Mouse (Mus musculus) spleen, adult 2 months (tissue): ENCODE data around the gene Apob. TPM values are rescaled to one million over a fixed set of nuclear protein-coding genes. Genes with fewer than 3 reads are reported as not detected.
A peak's percentile ranks its signal among the peaks of the same experiment; 100 is the strongest.
"Not testable (repeated sequence)": the region's sequence is repeated elsewhere in the genome, so short reads cannot be mapped to it uniquely, and the experiment has no call there.

Source experiments
- DNase-seq, 2 experiments: peaks; one replicate each; pipeline versions ENCODE4 v3.0.0 to v3.0.0-alpha.2; 2012 to 2021; ENCODE audit warnings: low spot score in 2 of 2, low read depth in 1 of 2
- H3K27ac ChIP-seq: fragments of 200-500 bp; 2 replicates; pipeline ENCODE4 v1.5.1; 2012; ENCODE audit warnings: low read length, inconsistent platforms; ENCODE audit not compliant: insufficient read depth
- H3K27me3 ChIP-seq: fragments of 200-500 bp; 2 replicates; pipeline ENCODE4 v1.6.1; 2012; ENCODE audit warnings: mild to moderate bottlenecking, moderate library complexity, low read length, inconsistent platforms; ENCODE audit not compliant: control insufficient read depth, insufficient read depth
- H3K36me3 ChIP-seq: fragments of 200-500 bp; 2 replicates; pipeline ENCODE4 v1.6.1; 2012; ENCODE audit warnings: mild to moderate bottlenecking, low read length, inconsistent platforms; ENCODE audit not compliant: control insufficient read depth, insufficient read depth
- H3K4me1 ChIP-seq: fragments of 200-500 bp; 2 replicates; pipeline ENCODE4 v1.6.1; 2011; ENCODE audit warnings: inconsistent platforms; ENCODE audit not compliant: control insufficient read depth, insufficient read depth, insufficient read length
- H3K4me3 ChIP-seq: fragments of 200-500 bp; 2 replicates; pipeline ENCODE4 v1.5.1; 2011; ENCODE audit warnings: mild to moderate bottlenecking, inconsistent platforms; ENCODE audit not compliant: insufficient read depth, insufficient read length; ENCODE audit errors: extremely low read depth
- CTCF ChIP-seq: fragments of 200-500 bp; IDR thresholded peaks from 2 replicates; pipeline ENCODE4 v1.5.1; 2011; ENCODE audit warnings: mild to moderate bottlenecking, inconsistent platforms; ENCODE audit not compliant: insufficient read depth, insufficient read length, insufficient replicate concordance; ENCODE audit errors: extremely low read depth
- POLR2A ChIP-seq: fragments of 200-500 bp; IDR thresholded peaks from 2 replicates; pipeline ENCODE4 v1.6.1; 2011; ENCODE audit warnings: low read depth, low read length, inconsistent platforms
- WGBS: fragments of 180-500 bp; shearing (Covaris S2); methylation state at CpG from one replicate; pipeline ENCODE4 v1.1.7; 2018; 5-methylcytosine and 5-hydroxymethylcytosine counted together
- polyA plus RNA-seq: library from polyadenylated mRNA; depleted of rRNA; stranded (reverse); fragments of >200 nt; gene quantifications from 2 replicates; pipeline ENCODE4 v1.2.3, GENCODE M21; 2012

Gene Apob
- polyA plus RNA-seq, 1 experiment: 0.02 TPM

- DNase-seq: peak; percentile 4 to 11
- Histone ChIP-seq H3K27me3 (no peaks in the 10 kb centered on the region), H3K4me3 (no peak overlapping the region), H3K36me3 (no peaks in the 10 kb centered on the region), H3K4me1 (no peaks in the 10 kb centered on the region), H3K27ac (no peak overlapping the region)
- WGBS: 11% methylated on average over 3 of the region's 3 CpGs
- TF ChIP-seq POLR2A: no peak
- peak; percentile 26; the same call in 1 of the 2 replicates for TF ChIP-seq CTCF
These were observed 13.4 kb downstream of the Apob start for GRCm38 (mm10) chr12:7990804-7991203.

GRCm38 (mm10) chr12:7991570-7991969, 14.1 kb downstream of the Apob start:
- no peaks in the 10 kb centered on the region for H3K4me1 ChIP-seq
- H3K36me3 ChIP-seq: no peaks in the 10 kb centered on the region
- H3K4me3 ChIP-seq: no peak overlapping the region
- no peak overlapping the region for H3K27ac ChIP-seq
- DNase-seq: no peak
- no peaks in the 10 kb centered on the region for H3K27me3 ChIP-seq
- WGBS: 10% methylated on average over 1 of the region's 1 CpGs
- TF ChIP-seq CTCF: no peak
- TF ChIP-seq POLR2A: no peak

GRCm38 (mm10) chr12:8020931-8021330, 43.5 kb downstream of the Apob start:
- H3K4me3 ChIP-seq: no peak overlapping the region
- 89% methylated on average over 1 of the region's 1 CpGs for WGBS
- H3K4me1 ChIP-seq: no peaks in the 10 kb centered on the region
- no peak overlapping the region for H3K27ac ChIP-seq
- H3K27me3 ChIP-seq: no peaks in the 10 kb centered on the region
- no peaks in the 10 kb centered on the region for H3K36me3 ChIP-seq
- DNase-seq: no peak
- TF ChIP-seq CTCF: no peak
- TF ChIP-seq POLR2A: no peak

- Histone ChIP-seq H3K4me1 (no peaks in the 10 kb centered on the region), H3K27me3 (no peaks in the 10 kb centered on the region), H3K27ac (no peak overlapping the region), H3K4me3 (no peak overlapping the region), H3K36me3 (no peaks in the 10 kb centered on the region)
- TF ChIP-seq POLR2A: no peak
- no peak for TF ChIP-seq CTCF
- DNase-seq: no peak
- WGBS: 94% methylated on average over 7 of the region's 7 CpGs
These were observed 52.1 kb downstream of the Apob start for GRCm38 (mm10) chr12:8029520-8029919.

GRCm38 (mm10) chr12:8030057-8030456, 52.6 kb downstream of the Apob start:
- no peaks in the 10 kb centered on the region for H3K27me3 ChIP-seq
- no peak overlapping the region for H3K4me3 ChIP-seq
- no peak for DNase-seq
- no peak overlapping the region for H3K27ac ChIP-seq
- H3K36me3 ChIP-seq: no peaks in the 10 kb centered on the region
- H3K4me1 ChIP-seq: no peaks in the 10 kb centered on the region
- TF ChIP-seq POLR2A (no peak), CTCF (no peak)
- 68% methylated on average over 2 of the region's 2 CpGs for WGBS

GRCm38 (mm10) chr12:8031169-8031568, 53.7 kb downstream of the Apob start:
- not testable (repeated sequence) for H3K27ac ChIP-seq, H3K36me3 ChIP-seq, DNase-seq, H3K4me3 ChIP-seq, H3K27me3 ChIP-seq, H3K4me1 ChIP-seq
- WGBS: 90% methylated on average over 1 of the region's 1 CpGs

GRCm38 (mm10) chr12:8031595-8032358, 54.3 kb downstream of the Apob start:
- no peaks in the 10 kb centered on the region for H3K27me3 ChIP-seq
- no peak overlapping the region for H3K27ac ChIP-seq
- no peak for DNase-seq
- 81% methylated on average over 14 of the region's 14 CpGs for WGBS
- H3K36me3 ChIP-seq: no peaks in the 10 kb centered on the region
- TF ChIP-seq POLR2A (no peak), CTCF (no peak)
- no peaks in the 10 kb centered on the region for H3K4me1 ChIP-seq
- no peak overlapping the region for H3K4me3 ChIP-seq
